Mouse (Mus musculus) heart, adult 2 months (tissue): ENCODE measurements around the gene Gm48551.

Experiments used
- CTCF ChIP-seq: fragments of 200-600 bp; IDR thresholded peaks from 2 replicates; pipeline ENCODE4 v1.8.1; 2022; ENCODE audit warnings: antibody characterized with exemption, mild to moderate bottlenecking, moderate library complexity
- EP300 ChIP-seq: fragments of 200-500 bp; IDR thresholded peaks from 2 replicates; pipeline ENCODE4 v1.6.1; 2011; ENCODE audit warnings: low read depth, low read length, control low read depth; ENCODE audit not compliant: insufficient read depth
- POLR2A ChIP-seq: fragments of 200-500 bp; IDR thresholded peaks from 2 replicates; pipeline ENCODE4 v1.6.1; 2011; ENCODE audit warnings: mild to moderate bottlenecking, low read depth, low read length, control low read depth; ENCODE audit not compliant: insufficient read depth

GRCm38 (mm10) chr10:81349146-81349545 is 35.1 kb upstream of the Gm48551 start:
- TF ChIP-seq CTCF (no peak), POLR2A (no peak), EP300 (no peak)
